Mouse (Mus musculus) adipocyte (in vitro differentiated cells): ENCODE data around the gene Elfn1.

Source experiments
- DNase-seq: peaks from one replicate; pipeline ENCODE4 v3.0.0-alpha.2; 2016; ENCODE audit warnings: low spot score

Elfn1 gene

GRCm38 (mm10) chr5:139911506-139911905 is 3.8 kb downstream of the Elfn1 start:
- no peak for DNase-seq

- DNase-seq: no peak
Observed at GRCm38 (mm10) chr5:139912121-139912771, 4.5 kb downstream of the Elfn1 start.

- DNase-seq: no peak
Observed at GRCm38 (mm10) chr5:139921666-139922065, 13.9 kb downstream of the Elfn1 start.

GRCm38 (mm10) chr5:139923867-139924266 is 16.1 kb downstream of the Elfn1 start:
- DNase-seq: no peak

GRCm38 (mm10) chr5:139930102-139930501 is 22.4 kb downstream of the Elfn1 start:
- no peak for DNase-seq

GRCm38 (mm10) chr5:139930927-139931351 is 23.2 kb downstream of the Elfn1 start:
- no peak for DNase-seq

GRCm38 (mm10) chr5:139931947-139932540 is 24.3 kb downstream of the Elfn1 start:
- no peak for DNase-seq

- DNase-seq: no peak
Observed at GRCm38 (mm10) chr5:139932595-139933271, 25.0 kb downstream of the Elfn1 start.

GRCm38 (mm10) chr5:139933476-139933875 is 25.7 kb downstream of the Elfn1 start:
- DNase-seq: peak; percentile 20

- DNase-seq: no peak
Observed at GRCm38 (mm10) chr5:139936431-139936830, 28.7 kb downstream of the Elfn1 start.

- DNase-seq: no peak
Observed at GRCm38 (mm10) chr5:139944697-139945096, 37.0 kb downstream of the Elfn1 start.

- DNase-seq: no peak
Observed at GRCm38 (mm10) chr5:139945715-139946364, 38.1 kb downstream of the Elfn1 start.

- DNase-seq: peak; percentile 54
Observed at GRCm38 (mm10) chr5:139947446-139947845, 39.7 kb downstream of the Elfn1 start.

GRCm38 (mm10) chr5:139948552-139948951 is 40.8 kb downstream of the Elfn1 start:
- no peak for DNase-seq

- DNase-seq: no peak
Observed at GRCm38 (mm10) chr5:139949363-139949762, 41.6 kb downstream of the Elfn1 start.

- no peak for DNase-seq
Observed at GRCm38 (mm10) chr5:139949975-139950578, 42.3 kb downstream of the Elfn1 start.

- DNase-seq: no peak
Observed at GRCm38 (mm10) chr5:139956859-139957258, 49.1 kb downstream of the Elfn1 start.

GRCm38 (mm10) chr5:139959741-139960140 is 52.0 kb downstream of the Elfn1 start:
- DNase-seq: no peak

GRCm38 (mm10) chr5:139964391-139964790 is 56.6 kb downstream of the Elfn1 start:
- DNase-seq: no peak

GRCm38 (mm10) chr5:139965596-139965995 is 57.9 kb downstream of the Elfn1 start:
- no peak for DNase-seq

- no peak for DNase-seq
Observed at GRCm38 (mm10) chr5:139969151-139969948, 61.6 kb downstream of the Elfn1 start.
